Mouse (Mus musculus): ENCODE measurements around the gene Rai14. TPM values are rescaled to one million over a fixed set of nuclear protein-coding genes. Genes with fewer than 3 reads are reported as not detected.
"Not testable (repeated sequence)": the region's sequence is repeated elsewhere in the genome, so short reads cannot be mapped to it uniquely, and the experiment has no call there.

Gene Rai14
- polyA plus RNA-seq, 1 experiment from 2014 or later: 8.6 TPM

GRCm38 (mm10) chr15:10540271-10541088 lies 173.9 kb downstream of the Rai14 start:
- Histone ChIP-seq H3K27ac (ENCODE audit: low read length) (no peak overlapping the region), H3K4me1 (ENCODE audit: control insufficient read depth, insufficient read depth, low read length) (no peaks in the 10 kb centered on the region), H3K9me3 (replicated peaks; ENCODE audit: control insufficient read depth, low read length, poor library complexity, severe bottlenecking) (no peaks in the 10 kb centered on the region), H3K36me3 (ENCODE audit: control insufficient read depth, insufficient read depth, low read length) (no peaks in the 10 kb centered on the region), H3K9ac (ENCODE audit: low read depth, low read length) (no peak overlapping the region), H3K4me3 (ENCODE audit: low read depth, low read length) (no peak overlapping the region), H3K4me2 (ENCODE audit: low read length) (no peak overlapping the region), H3K27me3 (ENCODE audit: control insufficient read depth, insufficient read depth, low read depth, low read length) (no peaks in the 10 kb centered on the region)
- WGBS: 75% methylated on average over 16 of the region's 16 CpGs
- no peak for ATAC-seq

- 87% methylated on average over 7 of the region's 7 CpGs for WGBS
- Histone ChIP-seq H3K9ac (ENCODE audit: low read depth, low read length) (no peak overlapping the region), H3K4me2 (ENCODE audit: low read length) (no peak overlapping the region), H3K27ac (ENCODE audit: low read length) (no peak overlapping the region), H3K9me3 (replicated peaks; ENCODE audit: control insufficient read depth, low read length, poor library complexity, severe bottlenecking) (no peaks in the 10 kb centered on the region), H3K4me1 (ENCODE audit: control insufficient read depth, insufficient read depth, low read length) (no peaks in the 10 kb centered on the region), H3K4me3 (ENCODE audit: low read depth, low read length) (no peak overlapping the region), H3K36me3 (ENCODE audit: control insufficient read depth, insufficient read depth, low read length) (no peaks in the 10 kb centered on the region), H3K27me3 (ENCODE audit: control insufficient read depth, insufficient read depth, low read depth, low read length) (no peaks in the 10 kb centered on the region)
- no peak for ATAC-seq
Observed at GRCm38 (mm10) chr15:10535969-10536368, 178.5 kb downstream of the Rai14 start.

DNA sequence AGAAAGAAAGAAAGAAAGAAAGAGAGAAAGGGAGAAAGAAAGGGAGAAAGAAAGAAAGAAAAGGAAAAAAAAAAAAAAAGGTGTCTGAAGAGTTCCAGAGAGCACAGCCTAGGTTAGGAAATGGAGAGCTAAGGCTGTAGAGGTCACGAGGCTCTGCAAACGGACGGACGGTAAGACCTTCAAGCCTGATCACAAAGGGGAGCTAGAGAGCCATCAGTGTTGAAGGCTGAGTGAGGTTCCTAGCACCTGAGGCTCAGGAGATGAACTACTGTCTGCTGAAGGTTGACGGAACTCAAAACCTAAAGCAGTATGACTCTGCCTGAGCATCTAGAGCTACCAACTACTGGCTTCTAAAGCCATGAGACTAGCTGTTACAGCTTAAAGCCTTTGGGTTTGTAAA lies 179.8 kb downstream of the Rai14 start:
- Histone ChIP-seq H3K36me3 (ENCODE audit: control insufficient read depth, insufficient read depth, low read length) (no peaks in the 10 kb centered on the region), H3K9me3 (replicated peaks; ENCODE audit: control insufficient read depth, low read length, poor library complexity, severe bottlenecking) (no peaks in the 10 kb centered on the region), H3K4me1 (ENCODE audit: control insufficient read depth, insufficient read depth, low read length) (no peaks in the 10 kb centered on the region), H3K27me3 (ENCODE audit: control insufficient read depth, insufficient read depth, low read depth, low read length) (no peaks in the 10 kb centered on the region), H3K27ac (ENCODE audit: low read length) (no peak overlapping the region), H3K4me2 (ENCODE audit: low read length) (no peak overlapping the region), H3K4me3 (ENCODE audit: low read depth, low read length) (no peak overlapping the region), H3K9ac (ENCODE audit: low read depth, low read length) (no peak overlapping the region)
- ATAC-seq: no peak
- 80% methylated on average over 5 of the region's 5 CpGs for WGBS

GRCm38 (mm10) chr15:10533361-10533760 lies 181.1 kb downstream of the Rai14 start:
- not testable (repeated sequence) for ATAC-seq; H3K36me3 ChIP-seq (ENCODE audit: control insufficient read depth, insufficient read depth, low read length); H3K9me3 ChIP-seq (replicated peaks; ENCODE audit: control insufficient read depth, low read length, poor library complexity, severe bottlenecking); H3K9ac ChIP-seq (ENCODE audit: low read depth, low read length); H3K27ac ChIP-seq (ENCODE audit: low read length); H3K4me3 ChIP-seq (ENCODE audit: low read depth, low read length); H3K4me1 ChIP-seq (ENCODE audit: control insufficient read depth, insufficient read depth, low read length); H3K4me2 ChIP-seq (ENCODE audit: low read length); H3K27me3 ChIP-seq (ENCODE audit: control insufficient read depth, insufficient read depth, low read depth, low read length)
- WGBS: 93% methylated on average over 10 of the region's 10 CpGs

DNA sequence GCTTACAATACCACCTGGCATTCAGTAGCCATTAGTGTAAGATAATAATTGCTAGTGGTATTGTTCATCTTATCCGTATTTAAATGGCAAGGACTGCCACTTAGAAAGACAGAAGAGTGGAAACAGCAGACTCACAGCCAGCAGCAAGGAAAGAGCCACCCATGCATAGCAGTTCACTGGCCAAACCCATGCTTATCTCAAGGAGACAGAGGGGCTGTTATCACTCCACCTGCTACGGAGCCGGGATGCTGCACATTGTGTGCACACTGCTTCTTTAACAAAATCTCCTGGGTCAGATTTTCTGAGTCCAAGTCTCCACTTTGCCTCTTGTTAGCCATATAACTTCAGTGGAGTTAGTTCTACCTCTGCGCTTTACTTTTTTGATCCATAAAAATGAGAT lies 183.1 kb downstream of the Rai14 start:
- no peak overlapping the region for H3K9ac ChIP-seq (ENCODE audit: low read depth, low read length)
- H3K4me1 ChIP-seq (ENCODE audit: control insufficient read depth, insufficient read depth, low read length): no peaks in the 10 kb centered on the region
- H3K4me2 ChIP-seq (ENCODE audit: low read length): no peak overlapping the region
- ATAC-seq: no peak
- no peaks in the 10 kb centered on the region for H3K36me3 ChIP-seq (ENCODE audit: control insufficient read depth, insufficient read depth, low read length)
- no peak overlapping the region for H3K27ac ChIP-seq (ENCODE audit: low read length)
- no peak overlapping the region for H3K4me3 ChIP-seq (ENCODE audit: low read depth, low read length)
- no peaks in the 10 kb centered on the region for H3K9me3 ChIP-seq (replicated peaks; ENCODE audit: control insufficient read depth, low read length, poor library complexity, severe bottlenecking)
- 80% methylated on average over 4 of the region's 4 CpGs for WGBS
- no peaks in the 10 kb centered on the region for H3K27me3 ChIP-seq (ENCODE audit: control insufficient read depth, insufficient read depth, low read depth, low read length)

- Histone ChIP-seq H3K9me3 (replicated peaks; ENCODE audit: control insufficient read depth, low read length, poor library complexity, severe bottlenecking) (no peaks in the 10 kb centered on the region), H3K36me3 (ENCODE audit: control insufficient read depth, insufficient read depth, low read length) (no peaks in the 10 kb centered on the region), H3K27ac (ENCODE audit: low read length) (no peak overlapping the region), H3K9ac (ENCODE audit: low read depth, low read length) (no peak overlapping the region), H3K4me3 (ENCODE audit: low read depth, low read length) (no peak overlapping the region), H3K4me1 (ENCODE audit: control insufficient read depth, insufficient read depth, low read length) (no peaks in the 10 kb centered on the region), H3K4me2 (ENCODE audit: low read length) (no peak overlapping the region), H3K27me3 (ENCODE audit: control insufficient read depth, insufficient read depth, low read depth, low read length) (no peaks in the 10 kb centered on the region)
- WGBS: 73% methylated on average over 1 of the region's 1 CpGs
- ATAC-seq: no peak
Observed at GRCm38 (mm10) chr15:10525896-10526295, 188.5 kb downstream of the Rai14 start.

Other genes starting within 250 kb of the Rai14 start
- gene Dnajc21, start 244.1 kb downstream of the Rai14 start, polyA plus RNA-seq (2015; fragmentation: Nextera tagmentation; extraction: Ambion mirVana): 8.3 and 8.5 TPM in 2 replicates
- 54.8 and 62.7 TPM in 2 replicates for gene Brix1, start 228.7 kb downstream of the Rai14 start, polyA plus RNA-seq (2015; fragmentation: Nextera tagmentation; extraction: Ambion mirVana)
- gene Rad1, start 228.6 kb downstream of the Rai14 start, polyA plus RNA-seq (2015; fragmentation: Nextera tagmentation; extraction: Ambion mirVana): 20.1 and 24.2 TPM in 2 replicates
- 0.10 TPM in 1 of 2 replicates, not detected in the other for gene Ttc23l, start 156.0 kb downstream of the Rai14 start, polyA plus RNA-seq (2015; fragmentation: Nextera tagmentation; extraction: Ambion mirVana)
- gene C1qtnf3, start 237.7 kb upstream of the Rai14 start, polyA plus RNA-seq (2015; fragmentation: Nextera tagmentation; extraction: Ambion mirVana): 0.51 and 1.0 TPM in 2 replicates

All from midbrain, embryonic 16.5 days (tissue).